Mouse (Mus musculus) liver, embryonic 14.5 days (tissue): ENCODE measurements around the gene Lrfn2.

Experiments
- CTCF ChIP-seq: IDR thresholded peaks from 2 replicates; pipeline ENCODE4 v1.5.1; 2016; ENCODE audit warnings: antibody characterized with exemption, low read depth, control low read depth
- EP300 ChIP-seq: IDR thresholded peaks from 2 replicates; pipeline ENCODE4 v1.6.1; 2016; ENCODE audit warnings: antibody characterized with exemption, low read depth

GRCm38 (mm10) chr17:49085111-49085510 is 152.9 kb downstream of the Lrfn2 start:
- no peak for TF ChIP-seq CTCF
- TF ChIP-seq EP300, result no peak
